Mouse (Mus musculus): ENCODE data around the gene Aen. TPM values are rescaled to one million over a fixed set of nuclear protein-coding genes. Genes with fewer than 3 reads are reported as not detected.

Gene Aen
- total and polyA plus RNA-seq, 3 experiments: 69.1 to 74.2 (median 72.9) TPM

GRCm38 (mm10) chr7:78884139-78884538 is 11.5 kb upstream of the Aen start:
- no peak for DNase-seq (ENCODE audit: extremely low read depth)
- in situ Hi-C loops (cut with MboI; ENCODE audit: low pct_ligation_motif_present, low pct_unique_long_range_greater_than_20kb, low sequenced_read_pairs): no loop called here
- dilution Hi-C loops (cut with MboI; ENCODE audit: extremely low pct_ligation_motif_present, extremely low pct_unique_long_range_greater_than_20kb, low sequenced_read_pairs): no loop called here
- no peak for TF ChIP-seq ETS1 (conservative IDR thresholded peaks at IDR 0.05; ENCODE audit: low read depth, low read length)
- no peak for TF ChIP-seq EP300 (IDR thresholded peaks at IDR 0.05; ENCODE audit: low read length)
- Histone ChIP-seq H3K27ac (ENCODE audit: insufficient read depth, low read depth) (no peak overlapping the region), H3K4me3 (replicated peaks in 1 of 3; ENCODE audit: low read depth in 2 of 3, low read length in 2 of 3, poor library complexity in 1 of 3) (no peak overlapping the region), H3K36me3 (replicated peaks in 1 of 2; ENCODE audit: control insufficient read depth in 1 of 2, insufficient read depth in 1 of 2, low read length in 1 of 2) (no peaks in the 10 kb centered on the region), H3K4me2 (ENCODE audit: insufficient read depth, low read depth, poor library complexity, severe bottlenecking) (no peak overlapping the region), H3K27me3 (replicated peaks) (peaks cover 29% of the 10 kb centered on the region), H3K79me2 (replicated peaks; ENCODE audit: control insufficient read depth, extremely low read depth, insufficient read depth, poor library complexity, severe bottlenecking) (no peaks in the 10 kb centered on the region), H3K9ac (ENCODE audit: insufficient read depth, low read depth) (no peak overlapping the region), H3K9me3 (replicated peaks; ENCODE audit: low read length) (no peaks in the 10 kb centered on the region), H3K4me1 (ENCODE audit: control insufficient read depth in 1 of 2, insufficient read depth in 2 of 2) (0 out of 4 replicates have a peak, but pooled peaks cover 0 to 3% of the 10 kb centered on the region in 2 experiments)

GRCm38 (mm10) chr7:78885404-78885803 is 10.2 kb upstream of the Aen start:
- Histone ChIP-seq H3K4me3 (replicated peaks in 1 of 3; ENCODE audit: low read depth in 2 of 3, low read length in 2 of 3, poor library complexity in 1 of 3) (no peak overlapping the region), H3K27ac (ENCODE audit: insufficient read depth, low read depth) (no peak overlapping the region), H3K9ac (ENCODE audit: insufficient read depth, low read depth) (no peak overlapping the region), H3K79me2 (replicated peaks; ENCODE audit: control insufficient read depth, extremely low read depth, insufficient read depth, poor library complexity, severe bottlenecking) (no peaks in the 10 kb centered on the region), H3K4me2 (ENCODE audit: insufficient read depth, low read depth, poor library complexity, severe bottlenecking) (no peak overlapping the region), H3K9me3 (replicated peaks; ENCODE audit: low read length) (no peaks in the 10 kb centered on the region), H3K27me3 (replicated peaks) (peaks cover 37% of the 10 kb centered on the region), H3K36me3 (replicated peaks in 1 of 2; ENCODE audit: control insufficient read depth in 1 of 2, insufficient read depth in 1 of 2, low read length in 1 of 2) (no peaks in the 10 kb centered on the region), H3K4me1 (ENCODE audit: control insufficient read depth in 1 of 2, insufficient read depth in 2 of 2) (0 out of 4 replicates have a peak, but pooled peaks cover 0 to 3% of the 10 kb centered on the region in 2 experiments)
- in situ Hi-C loops (cut with MboI; ENCODE audit: low pct_ligation_motif_present, low pct_unique_long_range_greater_than_20kb, low sequenced_read_pairs) (no loop called here), dilution Hi-C loops (cut with MboI; ENCODE audit: extremely low pct_ligation_motif_present, extremely low pct_unique_long_range_greater_than_20kb, low sequenced_read_pairs) (no loop called here)
- TF ChIP-seq MEF2A (IDR thresholded peaks at IDR 0.05; ENCODE audit: borderline replicate concordance, low read depth, low read length) (no peak), JUND (conservative IDR thresholded peaks at IDR 0.05; ENCODE audit: low read depth, low read length) (no peak), ZKSCAN1 (IDR thresholded peaks at IDR 0.05; ENCODE audit: borderline replicate concordance, low read depth, low read length) (no peak), UBTF (IDR thresholded peaks at IDR 0.05; ENCODE audit: low read depth, low read length) (no peak)
- no peak for DNase-seq (ENCODE audit: extremely low read depth)

- Histone ChIP-seq H3K79me2 (replicated peaks; ENCODE audit: control insufficient read depth, extremely low read depth, insufficient read depth, poor library complexity, severe bottlenecking) (no peaks in the 10 kb centered on the region), H3K9ac (ENCODE audit: insufficient read depth, low read depth) (no peak overlapping the region), H3K9me3 (replicated peaks; ENCODE audit: low read length) (no peaks in the 10 kb centered on the region), H3K4me3 (replicated peaks in 1 of 3; ENCODE audit: low read depth in 2 of 3, low read length in 2 of 3, poor library complexity in 1 of 3) (no peak overlapping the region), H3K36me3 (replicated peaks in 1 of 2; ENCODE audit: control insufficient read depth in 1 of 2, insufficient read depth in 1 of 2, low read length in 1 of 2) (no peaks in the 10 kb centered on the region), H3K27me3 (replicated peaks) (peaks cover 31% of the 10 kb centered on the region), H3K4me1 (ENCODE audit: control insufficient read depth in 1 of 2, insufficient read depth in 2 of 2) (0 out of 4 replicates have a peak, but pooled peaks cover 0 to 3% of the 10 kb centered on the region in 2 experiments), H3K4me2 (ENCODE audit: insufficient read depth, low read depth, poor library complexity, severe bottlenecking) (no peak overlapping the region), H3K27ac (ENCODE audit: insufficient read depth, low read depth) (no peak overlapping the region)
- in situ Hi-C loops (cut with MboI; ENCODE audit: low pct_ligation_motif_present, low pct_unique_long_range_greater_than_20kb, low sequenced_read_pairs) (no loop called here), dilution Hi-C loops (cut with MboI; ENCODE audit: extremely low pct_ligation_motif_present, extremely low pct_unique_long_range_greater_than_20kb, low sequenced_read_pairs) (no loop called here)
- TF ChIP-seq GABPA (IDR thresholded peaks at IDR 0.05; ENCODE audit: insufficient replicate concordance, low read depth, low read length) (no peak), ZKSCAN1 (IDR thresholded peaks at IDR 0.05; ENCODE audit: borderline replicate concordance, low read depth, low read length) (no peak), E2F4 (IDR thresholded peaks at IDR 0.05; ENCODE audit: insufficient replicate concordance, low read depth, low read length) (no peak), IRF4 (IDR thresholded peaks at IDR 0.05; ENCODE audit: low read depth, low read length) (no peak), ZC3H11A (IDR thresholded peaks at IDR 0.05; ENCODE audit: low read depth, low read length) (no peak), POLR2A (IDR thresholded peaks at IDR 0.05; ENCODE audit: low read depth, low read length) (no peak), RAD21 (IDR thresholded peaks at IDR 0.05; ENCODE audit: low read depth, low read length) (no peak), TBP (conservative IDR thresholded peaks at IDR 0.05; ENCODE audit: low read depth, low read length) (no peak), CHD1 (IDR thresholded peaks at IDR 0.05; ENCODE audit: low read depth, low read length) (no peak), ELF1 (IDR thresholded peaks at IDR 0.05; ENCODE audit: low read depth, low read length) (no peak), UBTF (IDR thresholded peaks at IDR 0.05; ENCODE audit: low read depth, low read length) (no peak), ZMIZ1 (IDR thresholded peaks at IDR 0.05; ENCODE audit: low read depth, low read length) (no peak), JUN (IDR thresholded peaks at IDR 0.05; ENCODE audit: insufficient read depth, low read depth, low read length) (no peak), SIN3A (IDR thresholded peaks at IDR 0.05; ENCODE audit: low read length) (no peak), HCFC1 (IDR thresholded peaks at IDR 0.05; ENCODE audit: low read depth, low read length) (no peak), USF1 (IDR thresholded peaks at IDR 0.05; ENCODE audit: low read depth, low read length) (no peak), RCOR1 (conservative IDR thresholded peaks at IDR 0.05; ENCODE audit: low read depth, low read length) (no peak), MAFK (IDR thresholded peaks at IDR 0.05; ENCODE audit: insufficient replicate concordance, low read length) (no peak), USF2 (conservative IDR thresholded peaks at IDR 0.05; ENCODE audit: low read depth, low read length) (no peak)
- no peak for DNase-seq (ENCODE audit: extremely low read depth)
These were observed 9.2 kb upstream of the Aen start for GRCm38 (mm10) chr7:78886496-78886895.

Data from CH12.LX (cell line).